In the genomic region with DNA sequence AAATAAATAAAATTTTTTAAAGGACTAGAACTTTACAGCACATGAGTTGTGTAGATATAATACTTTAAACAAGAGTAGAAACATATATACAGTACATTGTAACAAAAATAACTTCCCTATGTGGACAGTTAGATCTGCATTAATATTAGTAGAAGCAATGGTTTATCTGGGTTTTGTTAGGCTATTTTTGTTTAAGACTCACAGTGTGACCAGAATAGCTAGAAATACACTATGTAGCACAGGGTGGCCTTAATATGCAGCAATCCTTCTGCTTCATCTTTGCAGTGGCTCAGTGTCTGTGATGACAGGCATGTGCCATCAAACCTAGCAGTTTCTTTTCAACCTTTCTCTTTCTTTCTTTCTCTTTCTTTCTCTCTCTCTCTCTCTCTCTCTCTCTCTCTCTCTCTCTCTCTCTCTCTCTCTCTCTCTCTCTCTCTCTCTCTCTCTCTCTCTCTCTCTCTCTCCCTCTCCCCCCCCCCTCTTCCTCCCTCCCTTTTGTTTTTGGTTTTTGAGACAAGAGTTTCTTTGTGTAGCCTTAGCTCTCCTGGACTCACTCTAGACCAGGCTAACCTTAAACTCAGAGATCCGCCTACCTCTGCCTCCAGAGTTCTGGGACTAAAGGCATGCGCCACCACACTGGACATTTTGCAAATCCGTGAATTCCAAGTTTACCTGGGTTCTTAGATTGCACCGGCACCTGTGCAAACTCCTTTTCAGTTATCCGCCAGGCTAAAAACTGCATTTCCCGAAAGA, we compare ENCODE assay signal across 8 mouse cellular contexts. TPM values are rescaled to one million over a fixed set of nuclear protein-coding genes. Genes with fewer than 3 reads are reported as not detected.
DNase-seq lines count a peak whose midpoint lies in the region; ATAC-seq and TF ChIP-seq lines count a peak whose summit lies in the region.

No protein-coding gene starts in this region.

- peak; percentile 50 for ATAC-seq in liver, embryonic 11.5 days (replicated peaks; ENCODE audit: low FRiP score)

- intact Hi-C loops in heart, adult 2 months (cut with DNase I): loop anchor here (5.0 kb wide), 3 partner anchors 36 to 136 kb away; partner anchors contain the start of gene Celf1
- intact Hi-C loops in heart, postnatal 36 days (cut with DNase I): loop anchor here (5.0 kb wide), 2 partner anchors 36 to 136 kb away; no protein-coding TSS in a partner anchor

- H3K4me2 ChIP-seq in liver, embryonic 11.5 days: peak overlapping the region; percentile 93

- TF ChIP-seq EP300 in heart, adult 2 months (IDR thresholded peaks at IDR 0.05; ENCODE audit: insufficient read depth, low read depth, low read length): no peak

- 0% methylated on average over 6 of the region's 6 CpGs for WGBS in heart, adult 2 months
- 0% methylated on average over 6 of the region's 6 CpGs for WGBS in forebrain, embryonic 10.5 days
- WGBS in liver, embryonic 11.5 days: 0% methylated on average over 6 of the region's 6 CpGs

- no peak for TF ChIP-seq POLR2A in heart, adult 2 months (IDR thresholded peaks at IDR 0.05; ENCODE audit: insufficient read depth, low read depth, low read length)

- H3K4me1 ChIP-seq in heart, adult 2 months (ENCODE audit: control insufficient read depth, insufficient read depth, low read length): peaks cover 5% of the 10 kb centered on the region
- peaks cover 19% of the 10 kb centered on the region for H3K4me1 ChIP-seq in forebrain, embryonic 10.5 days
- H3K4me1 ChIP-seq in liver, embryonic 11.5 days (replicated peaks; ENCODE audit: control insufficient read depth, insufficient read depth, low read length): peaks cover 16% of the 10 kb centered on the region

- no peak for TF ChIP-seq CTCF in heart, adult 2 months (IDR thresholded peaks at IDR 0.05)

- no peak for DNase-seq in heart, adult 2 months
- DNase-seq in heart, postnatal 36 days: no peak
- peak; percentile 51 for DNase-seq in A20 (ENCODE audit: low read depth, low spot score)
- DNase-seq in forebrain, embryonic 10.5 days (ENCODE audit: extremely low spot score, low spot score): no peak
- DNase-seq in liver, embryonic 11.5 days (ENCODE audit: low spot score): no peak
- DNase-seq in yolk sac, embryonic 10.5 days (ENCODE audit: low spot score): no peak
- no peak for DNase-seq in urinary bladder, postnatal 25 days (ENCODE audit: low spot score)
- DNase-seq in adrenal gland, adult 2 months: no peak

- H3K36me3 ChIP-seq in heart, adult 2 months (ENCODE audit: control insufficient read depth, insufficient read depth, low read length): no peaks in the 10 kb centered on the region; the same call in 1 of the 2 replicates
- peaks cover 40% of the 10 kb centered on the region for H3K36me3 ChIP-seq in forebrain, embryonic 10.5 days (replicated peaks)
- H3K36me3 ChIP-seq in liver, embryonic 11.5 days (ENCODE audit: control insufficient read depth, insufficient read depth, low read length): peaks cover 26% of the 10 kb centered on the region

- no peaks in the 10 kb centered on the region for H3K9me3 ChIP-seq in forebrain, embryonic 10.5 days
- H3K9me3 ChIP-seq in liver, embryonic 11.5 days (ENCODE audit: control insufficient read depth, low read length): no peaks in the 10 kb centered on the region

- peak overlapping the region; percentile 85 for H3K4me3 ChIP-seq in heart, adult 2 months
- H3K4me3 ChIP-seq in forebrain, embryonic 10.5 days: peak overlapping the region; percentile 95
- peak overlapping the region; percentile 96 for H3K4me3 ChIP-seq in liver, embryonic 11.5 days (ENCODE audit: low read depth, low read length)

- H3K9ac ChIP-seq in heart, adult 2 months (ENCODE audit: low read depth, low read length): peak overlapping the region; percentile 35; the same call in 1 of the 2 replicates
- H3K9ac ChIP-seq in liver, embryonic 11.5 days (ENCODE audit: low read depth, low read length): peak overlapping the region; percentile 90

- peak overlapping the region; percentile 93 for H3K27ac ChIP-seq in heart, adult 2 months
- H3K27ac ChIP-seq in forebrain, embryonic 10.5 days: peak overlapping the region; percentile 97
- H3K27ac ChIP-seq in liver, embryonic 11.5 days (ENCODE audit: low read depth, low read length): peak overlapping the region; percentile 81

- no peaks in the 10 kb centered on the region for H3K27me3 ChIP-seq in heart, adult 2 months (ENCODE audit: control insufficient read depth, insufficient read depth, low read length)
- no peaks in the 10 kb centered on the region for H3K27me3 ChIP-seq in forebrain, embryonic 10.5 days (ENCODE audit: poor library complexity, severe bottlenecking)
- H3K27me3 ChIP-seq in liver, embryonic 11.5 days (replicated peaks; ENCODE audit: control insufficient read depth, insufficient read depth, low read length): no peaks in the 10 kb centered on the region

- H3K79me2 ChIP-seq in heart, adult 2 months (replicated peaks; ENCODE audit: control insufficient read depth, insufficient read depth, low read length): no peaks in the 10 kb centered on the region

RNA-seq across cellular contexts. Expression of gene Psmc3, which starts 0.5 kb away (rescaled TPM):
- total RNA-seq in heart, adult 2 months (2021): 100 to 1,000 TPM; 216 to 252 TPM
- 112 and 141 TPM in 2 replicates for polyA plus RNA-seq in heart, adult 2 months (2012; rRNA removed)
- 100 to 1,000 TPM; 211 to 237 TPM for total RNA-seq in heart, postnatal 36 days (2021)
- polyA plus RNA-seq in forebrain, embryonic 10.5 days (2016; fragmentation: Nextera tagmentation; extraction: Ambion mirVana): 361 TPM in 2 replicates
- polyA plus RNA-seq in liver, embryonic 11.5 days (2014; fragmentation: Nextera tagmentation; extraction: Ambion mirVana): 324 and 347 TPM in 2 replicates
- total RNA-seq in adrenal gland, adult 2 months (2021): 100 to 1,000 TPM; 235 to 255 TPM
- 28.1 and 31.9 TPM in 2 replicates for polyA plus RNA-seq in adrenal gland, adult 2 months (2012; rRNA removed)

RNA-seq across cellular contexts. Expression of gene Slc39a13, which starts 16.9 kb away (rescaled TPM):
- total RNA-seq in heart, adult 2 months (2021): 10 to 100 TPM; 21.1 to 22.3 TPM
- polyA plus RNA-seq in heart, adult 2 months (2012; rRNA removed): 57.3 and 58.6 TPM in 2 replicates
- total RNA-seq in heart, postnatal 36 days (2021): 10 to 100 TPM; 21.7 to 24.2 TPM
- 17.8 and 17.9 TPM in 2 replicates for polyA plus RNA-seq in forebrain, embryonic 10.5 days (2016; fragmentation: Nextera tagmentation; extraction: Ambion mirVana)
- 19.6 and 20.0 TPM in 2 replicates for polyA plus RNA-seq in liver, embryonic 11.5 days (2014; fragmentation: Nextera tagmentation; extraction: Ambion mirVana)
- 10 to 100 TPM; 27.7 to 36.7 TPM for total RNA-seq in adrenal gland, adult 2 months (2021)
- polyA plus RNA-seq in adrenal gland, adult 2 months (2012; rRNA removed): 60.4 and 66.7 TPM in 2 replicates

RNA-seq across cellular contexts. Expression of gene Rapsn, which starts 17.9 kb away (rescaled TPM):
- 10 to 100 TPM; 15.9 to 16.8 TPM for total RNA-seq in heart, adult 2 months (2021)
- 19.3 and 22.0 TPM in 2 replicates for polyA plus RNA-seq in heart, adult 2 months (2012; rRNA removed)
- 10 to 100 TPM; 16.9 to 17.8 TPM for total RNA-seq in heart, postnatal 36 days (2021)
- polyA plus RNA-seq in forebrain, embryonic 10.5 days (2016; fragmentation: Nextera tagmentation; extraction: Ambion mirVana): 4.9 and 5.2 TPM in 2 replicates
- 1.4 and 2.0 TPM in 2 replicates for polyA plus RNA-seq in liver, embryonic 11.5 days (2014; fragmentation: Nextera tagmentation; extraction: Ambion mirVana)
- total RNA-seq in adrenal gland, adult 2 months (2021): 1 to 10 TPM in 1 of 2 experiments, under 1 TPM in 1; 0.72 to 3.1 TPM
- 3.8 and 5.0 TPM in 2 replicates for polyA plus RNA-seq in adrenal gland, adult 2 months (2012; rRNA removed)

RNA-seq across cellular contexts. Expression of gene Spi1, which starts 28.8 kb away (rescaled TPM):
- 1 to 10 TPM; 3.7 to 6.2 TPM for total RNA-seq in heart, adult 2 months (2021)
- 10.2 and 17.2 TPM in 2 replicates for polyA plus RNA-seq in heart, adult 2 months (2012; rRNA removed)
- total RNA-seq in heart, postnatal 36 days (2021): 1 to 10 TPM; 4.2 to 6.2 TPM
- 2.8 and 3.1 TPM in 2 replicates for polyA plus RNA-seq in forebrain, embryonic 10.5 days (2016; fragmentation: Nextera tagmentation; extraction: Ambion mirVana)
- polyA plus RNA-seq in liver, embryonic 11.5 days (2014; fragmentation: Nextera tagmentation; extraction: Ambion mirVana): 19.5 and 22.7 TPM in 2 replicates
- 1 to 10 TPM; 5.0 to 7.1 TPM for total RNA-seq in adrenal gland, adult 2 months (2021)
- 17.6 and 21.9 TPM in 2 replicates for polyA plus RNA-seq in adrenal gland, adult 2 months (2012; rRNA removed)
